Mouse (Mus musculus) forebrain, postnatal 0 days (tissue): ENCODE results near the gene Jam2. TPM values are rescaled to one million over a fixed set of nuclear protein-coding genes. Genes with fewer than 3 reads are reported as not detected.

Source experiments
- ATAC-seq: fragments of 200-750 bp; cut with Nextera tagmentation; 2 replicates; pipeline ENCODE4 v1.8.0; 2017; ENCODE audit warnings: mild to moderate bottlenecking, moderate library complexity
- DNase-seq: peaks from one replicate; pipeline ENCODE4 v3.0.0-alpha.2; 2015
- H3K27ac ChIP-seq: fragments of 300-500 bp; sonication (generic); 2 replicates; pipeline ENCODE4 v1.5.1; 2014; ENCODE audit warnings: low read depth, mild to moderate bottlenecking, antibody characterized with exemption, low read length, moderate library complexity, mixed read lengths
- H3K27me3 ChIP-seq: fragments of 300-500 bp; sonication (generic); 2 replicates; pipeline ENCODE4 v1.6.1; 2014; ENCODE audit warnings: mild to moderate bottlenecking, low read length, mixed read lengths; ENCODE audit not compliant: insufficient read depth
- H3K36me3 ChIP-seq: fragments of 300-500 bp; sonication (generic); 2 replicates; pipeline ENCODE4 v1.6.1; 2014; ENCODE audit warnings: mild to moderate bottlenecking, moderate library complexity; ENCODE audit not compliant: insufficient read depth
- H3K4me1 ChIP-seq: fragments of 300-500 bp; sonication (generic); 2 replicates; pipeline ENCODE4 v1.6.1; 2014; ENCODE audit warnings: antibody characterized with exemption; ENCODE audit not compliant: insufficient read depth
- H3K4me2 ChIP-seq: fragments of 300-500 bp; sonication (generic); 2 replicates; pipeline ENCODE4 v1.6.1; 2014; ENCODE audit warnings: low read depth, mild to moderate bottlenecking, moderate library complexity
- H3K4me3 ChIP-seq: fragments of 300-500 bp; sonication (generic); 2 replicates; pipeline ENCODE4 v1.5.1; 2014; ENCODE audit warnings: low read depth, low read length, mixed read lengths
- H3K9ac ChIP-seq: fragments of 300-500 bp; sonication (generic); 2 replicates; pipeline ENCODE4 v1.6.1; 2014; ENCODE audit warnings: mild to moderate bottlenecking
- H3K9me3 ChIP-seq: fragments of 300-500 bp; sonication (generic); 2 replicates; pipeline ENCODE4 v1.6.1; 2016; ENCODE audit warnings: low read length
- CTCF ChIP-seq: sonication (generic); IDR thresholded peaks from 2 replicates; pipeline ENCODE4 v1.5.1; 2016; ENCODE audit warnings: antibody characterized with exemption, control low read depth, low read depth
- WGBS: fragments of 180-500 bp; shearing (Covaris S2); extraction: QIAGEN DNeasy Blood & Tissue Kit; methylation state at CpG from one replicate; pipeline ENCODE4 v1.1.7; 2014; 5-methylcytosine and 5-hydroxymethylcytosine counted together
- polyA plus RNA-seq: library from polyadenylated mRNA; unstranded; fragments of >200 nt; fragmentation: Nextera tagmentation; extraction: Ambion mirVana; gene quantifications from 2 replicates; pipeline ENCODE4 v1.2.1, GENCODE M21; 2015
- total RNA-seq: library from RNA; depleted of rRNA; stranded (reverse); fragments of >200 nt; gene quantifications from 2 replicates; pipeline ENCODE4 v1.2.3, GENCODE M21; 2014; rRNA removed

Gene Jam2
- total RNA-seq (17.4 and 22.4 TPM in 2 replicates), polyA plus RNA-seq (18.6 and 23.2 TPM in 2 replicates)

DNA sequence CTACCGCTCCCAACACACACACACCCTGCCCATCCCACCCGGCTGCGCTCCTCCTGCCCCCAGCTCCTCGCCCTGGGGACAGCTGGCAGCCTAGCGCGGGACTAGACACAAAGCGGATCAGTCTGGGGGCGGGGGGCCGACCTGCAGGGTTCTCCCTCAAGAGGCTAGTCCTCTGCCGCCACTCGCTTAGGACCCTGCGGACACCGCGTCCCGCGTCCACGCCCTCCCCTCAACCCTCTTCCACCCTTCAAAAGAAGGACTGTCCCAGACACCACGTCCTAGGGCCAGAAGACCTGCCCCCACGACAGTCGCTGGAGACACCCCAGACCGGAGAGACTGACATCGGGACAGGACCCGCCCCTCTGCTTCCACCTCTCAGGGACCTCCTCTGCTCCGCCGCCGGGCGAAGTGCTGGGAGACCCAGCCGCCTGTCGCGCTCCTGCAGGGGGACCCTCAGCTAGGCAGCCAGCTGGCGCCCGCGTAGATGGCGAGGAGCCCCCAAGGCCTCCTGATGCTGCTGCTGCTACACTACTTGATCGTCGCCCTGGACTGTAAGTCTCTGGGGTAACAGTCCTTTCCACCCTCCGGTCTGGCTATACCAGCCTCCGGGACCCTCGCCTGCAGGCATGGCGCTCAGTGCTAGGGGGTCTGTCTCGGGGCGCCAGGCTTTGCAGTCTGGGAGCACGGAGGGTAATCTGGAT, at the start of gene Jam2:
Gene Jam2, plus strand, starts transcription at position 121 of the 701 bp plus-strand sequence.
- peak; percentile 86 for ATAC-seq
- H3K4me2 ChIP-seq, result peak within 1 kb of the TSS; percentile 99
- H3K36me3 ChIP-seq, result no peaks in the 10 kb centered on the region
- 1% methylated on average over 43 of the region's 43 CpGs for WGBS
- peak within 1 kb of the TSS; percentile 63 for H3K4me3 ChIP-seq
- peaks cover 6% of the 10 kb centered on the region; the same call in 1 of the 2 replicates for H3K4me1 ChIP-seq
- peak; percentile 28 for TF ChIP-seq CTCF
- no peaks in the 10 kb centered on the region for H3K27me3 ChIP-seq
- H3K9ac ChIP-seq, result peak within 1 kb of the TSS; percentile 61
- H3K9me3 ChIP-seq, result no peaks in the 10 kb centered on the region
- peak; percentile 71 for DNase-seq
- peak within 1 kb of the TSS; percentile 76 for H3K27ac ChIP-seq

DNA sequence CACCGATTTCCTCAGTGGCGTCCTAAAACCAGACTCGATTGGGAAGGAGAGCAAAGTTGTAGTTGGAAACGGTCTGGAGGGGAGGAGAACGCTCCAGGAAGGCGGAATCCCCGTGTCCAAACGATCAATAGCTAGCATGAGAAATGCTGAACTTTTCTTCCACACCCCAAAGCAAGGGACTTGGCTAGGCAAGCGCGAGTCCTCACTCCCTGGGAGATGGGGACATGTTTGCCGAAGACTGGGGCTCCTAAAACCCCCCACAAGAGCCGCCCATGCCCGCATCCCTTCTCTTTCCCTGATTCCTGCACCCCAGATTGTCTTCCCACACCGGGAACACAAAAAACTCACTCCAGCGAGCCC, 39.1 kb upstream of the Jam2 start:
- 2% methylated on average over 15 of the region's 15 CpGs for WGBS
- ATAC-seq (peak; percentile 50), DNase-seq (no peak)
- TF ChIP-seq CTCF, result no peak
- H3K4me2 ChIP-seq, result peak overlapping the region; percentile 73
- no peaks in the 10 kb centered on the region for H3K27me3 ChIP-seq
- H3K27ac ChIP-seq, result peak overlapping the region; percentile 74
- H3K4me1 ChIP-seq, result peaks cover 5% of the 10 kb centered on the region; the same call in 1 of the 2 replicates
- peak overlapping the region; percentile 78 for H3K4me3 ChIP-seq
- H3K9me3 ChIP-seq, result no peaks in the 10 kb centered on the region
- peaks cover 15% of the 10 kb centered on the region for H3K36me3 ChIP-seq
- H3K9ac ChIP-seq, result peak overlapping the region; percentile 74

DNA sequence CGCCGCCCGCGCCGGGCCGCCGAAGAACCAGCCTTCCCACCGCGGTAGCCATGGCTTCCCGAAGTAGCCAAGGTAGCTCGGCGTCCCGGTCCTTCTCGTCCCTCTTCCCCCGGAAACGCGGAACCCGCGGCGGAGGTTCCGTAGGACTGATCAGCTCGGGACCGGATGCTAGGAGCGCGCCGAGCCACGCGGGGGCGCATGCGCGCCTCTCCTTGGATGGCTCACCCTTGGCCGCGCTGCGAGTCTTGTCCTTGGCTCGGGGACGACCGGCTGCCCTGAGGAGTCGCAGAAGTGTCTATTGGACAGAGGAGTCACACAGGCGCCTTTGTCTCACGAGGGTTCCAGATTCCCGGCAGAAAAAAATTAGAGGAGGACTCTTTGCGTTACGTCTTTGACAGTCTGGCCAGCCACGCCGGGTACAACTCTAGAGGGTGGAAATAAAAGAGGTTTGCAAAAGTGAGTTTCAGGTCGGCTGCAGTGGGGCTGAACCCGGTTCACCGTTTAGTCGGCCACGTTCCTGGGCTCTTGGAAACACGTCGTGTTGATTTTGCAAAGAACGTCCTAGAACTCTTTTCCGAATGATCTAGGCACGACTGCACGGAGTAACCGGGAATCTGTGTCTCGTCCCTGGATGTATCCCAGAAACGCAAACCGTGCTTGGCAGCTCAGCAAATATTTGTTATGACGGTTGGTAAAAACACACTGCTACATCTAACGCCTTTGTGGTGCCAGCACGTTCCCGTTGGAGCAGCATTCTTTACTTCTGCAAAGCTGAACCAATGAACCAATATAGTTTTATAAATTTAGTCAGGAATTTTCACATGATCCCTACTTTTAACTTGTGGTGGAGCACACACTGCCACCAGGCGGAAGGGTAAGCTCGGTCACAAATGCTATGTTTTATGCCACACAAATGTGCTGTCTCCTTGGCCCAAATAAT, 38.5 kb upstream of the Jam2 start, which contains the start of gene Mrpl39:
Gene Mrpl39, minus strand, starts transcription at position 577 of the 940 bp plus-strand sequence.
- Histone ChIP-seq H3K9me3 (no peaks in the 10 kb centered on the region), H3K27ac (peak within 1 kb of the TSS; percentile 74), H3K9ac (peak within 1 kb of the TSS; percentile 74), H3K27me3 (no peaks in the 10 kb centered on the region), H3K36me3 (peaks cover 9% of the 10 kb centered on the region), H3K4me2 (peak within 1 kb of the TSS; percentile 73), H3K4me1 (peaks cover 5% of the 10 kb centered on the region; the same call in 1 of the 2 replicates), H3K4me3 (peak within 1 kb of the TSS; percentile 78)
- ATAC-seq (peak; percentile 99), DNase-seq (peak; percentile 99)
- 2% methylated on average over 66 of the region's 66 CpGs for WGBS
- peak; percentile 91 for TF ChIP-seq CTCF

DNA sequence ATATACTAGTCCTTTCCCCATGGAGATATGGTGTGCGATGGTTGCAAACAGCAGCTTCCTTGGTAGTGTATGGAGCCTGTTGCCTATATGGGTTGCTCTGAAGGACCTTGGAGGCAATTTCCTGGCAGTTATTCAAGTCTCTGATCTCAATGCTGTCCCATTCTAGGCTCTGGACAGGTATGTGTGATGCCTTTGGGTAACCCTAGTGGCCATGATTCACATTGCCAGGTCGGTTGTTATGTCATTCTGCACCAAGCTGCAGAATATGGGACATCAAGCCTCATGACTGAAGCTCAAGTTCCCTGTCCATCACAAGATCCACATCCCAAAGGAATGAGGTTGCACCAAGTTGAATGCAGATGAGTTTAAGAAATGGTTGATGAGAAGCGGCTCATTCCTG, 36.6 kb upstream of the Jam2 start:
- H3K27ac ChIP-seq, result no peak overlapping the region
- H3K27me3 ChIP-seq, result no peaks in the 10 kb centered on the region
- 82% methylated on average over 3 of the region's 3 CpGs for WGBS
- ATAC-seq, result no peak
- H3K9ac ChIP-seq, result no peak overlapping the region
- H3K4me3 ChIP-seq, result no peak overlapping the region
- peaks cover 5% of the 10 kb centered on the region; the same call in 1 of the 2 replicates for H3K4me1 ChIP-seq
- DNase-seq, result no peak
- TF ChIP-seq CTCF, result peak; percentile 7; the same call in 1 of the 2 replicates
- H3K9me3 ChIP-seq, result no peaks in the 10 kb centered on the region
- H3K36me3 ChIP-seq, result no peaks in the 10 kb centered on the region
- H3K4me2 ChIP-seq, result no peak overlapping the region

DNA sequence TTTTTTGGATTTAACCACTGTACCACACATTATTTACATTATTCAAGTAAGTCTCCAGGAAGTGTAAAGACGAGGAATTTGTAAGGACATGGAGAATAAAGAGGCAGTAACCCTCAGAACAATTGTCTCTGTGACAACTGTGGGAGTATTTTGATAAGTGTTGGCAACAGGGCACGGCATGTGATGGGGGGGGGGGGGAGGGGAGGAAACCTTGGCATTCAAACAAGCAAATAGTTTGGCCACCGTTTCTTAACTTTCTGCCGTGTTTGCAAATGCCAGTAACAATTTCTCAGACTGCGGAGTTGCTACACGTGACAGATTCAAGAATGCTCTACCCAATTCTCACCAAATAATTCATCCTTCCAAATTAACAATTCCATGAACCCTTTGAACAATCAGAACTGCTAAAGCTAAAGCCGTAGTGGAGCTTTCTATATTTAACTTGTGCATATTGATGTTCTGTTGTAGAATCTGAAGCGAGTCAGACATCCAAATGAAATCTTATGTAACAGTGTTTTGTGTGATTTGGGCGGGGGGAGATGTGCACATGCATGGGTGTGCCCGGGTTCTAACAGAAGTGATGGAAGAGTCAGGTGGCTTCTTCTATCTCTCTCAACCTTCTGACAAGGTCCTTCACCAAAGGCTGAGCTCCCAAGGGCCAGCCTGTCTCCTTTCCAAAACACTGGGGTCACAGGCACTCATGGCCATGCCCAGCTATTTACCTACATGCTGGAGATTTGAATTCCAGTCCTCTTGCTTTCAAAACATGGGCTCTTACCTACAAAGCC, 29.0 kb upstream of the Jam2 start:
- Histone ChIP-seq H3K4me2 (no peak overlapping the region; the same call in 1 of the 2 replicates), H3K36me3 (no peaks in the 10 kb centered on the region), H3K27ac (no peak overlapping the region), H3K9me3 (no peaks in the 10 kb centered on the region), H3K9ac (no peak overlapping the region), H3K4me1 (no peaks in the 10 kb centered on the region), H3K4me3 (no peak overlapping the region), H3K27me3 (no peaks in the 10 kb centered on the region)
- ATAC-seq (peak; percentile 14; the same call in 1 of the 2 replicates), DNase-seq (peak; percentile 3)
- WGBS, result 29% methylated on average over 10 of the region's 10 CpGs
- no peak for TF ChIP-seq CTCF

DNA sequence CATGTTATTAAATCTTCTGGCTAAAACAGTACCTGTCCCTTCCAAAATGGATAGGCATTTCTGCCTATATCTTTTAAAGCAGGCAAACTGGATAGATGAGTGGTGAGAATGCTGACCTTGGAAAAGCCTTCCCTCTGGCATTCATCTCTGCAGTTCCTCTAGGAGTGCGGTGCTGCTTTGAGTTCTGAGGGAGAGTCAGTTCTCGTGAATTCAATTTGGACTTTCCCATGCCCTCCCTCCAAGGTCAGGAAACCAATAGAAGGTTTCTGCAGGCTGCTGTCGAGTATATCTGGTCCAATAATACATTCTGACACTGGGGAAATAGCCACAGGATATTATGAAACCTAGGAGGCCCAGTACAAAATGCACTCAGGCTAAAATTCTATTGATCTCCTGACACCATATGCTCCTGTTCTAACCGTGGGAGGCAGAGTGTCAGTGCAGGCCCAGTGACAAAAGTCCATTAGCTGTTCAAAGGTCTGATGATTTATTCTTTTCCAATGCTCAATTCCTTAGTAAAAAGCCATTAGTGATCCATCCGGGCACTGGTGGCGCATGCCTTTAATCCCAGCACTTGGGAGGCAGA, 28.1 kb upstream of the Jam2 start:
- no peak for DNase-seq
- Histone ChIP-seq H3K9ac (no peak overlapping the region), H3K9me3 (no peaks in the 10 kb centered on the region), H3K4me1 (no peaks in the 10 kb centered on the region), H3K27ac (no peak overlapping the region), H3K36me3 (no peaks in the 10 kb centered on the region), H3K4me3 (no peak overlapping the region), H3K27me3 (no peaks in the 10 kb centered on the region), H3K4me2 (no peak overlapping the region)
- ATAC-seq, result no peak
- WGBS, result 71% methylated on average over 6 of the region's 6 CpGs
- TF ChIP-seq CTCF, result no peak
